Mouse (Mus musculus): ENCODE results near the gene Ap2b1.
A peak's percentile ranks its signal among the peaks of the same experiment; 100 is the strongest.

Gene Ap2b1

GRCm38 (mm10) chr11:83398724-83399123 is 99.9 kb downstream of the Ap2b1 start:
- no peak for DNase-seq (ENCODE audit: low spot score)

GRCm38 (mm10) chr11:83403787-83404186 is 105.0 kb downstream of the Ap2b1 start:
- no peak for DNase-seq (ENCODE audit: low spot score)

GRCm38 (mm10) chr11:83406391-83406790 is 107.6 kb downstream of the Ap2b1 start:
- no peak for DNase-seq (ENCODE audit: low spot score)

- no peak for DNase-seq (ENCODE audit: low spot score)
These were observed 109.4 kb downstream of the Ap2b1 start for GRCm38 (mm10) chr11:83408242-83408641.

GRCm38 (mm10) chr11:83409087-83409754 is 110.4 kb downstream of the Ap2b1 start, which contains the start of gene Rasl10b:
TSS of gene Rasl10b (plus strand) at chr11:83409137.
- no peak for DNase-seq (ENCODE audit: low spot score)

- DNase-seq (ENCODE audit: low spot score), result no peak
These were observed 111.0 kb downstream of the Ap2b1 start for GRCm38 (mm10) chr11:83409792-83410291.

- no peak for DNase-seq (ENCODE audit: low spot score)
These were observed 111.7 kb downstream of the Ap2b1 start for GRCm38 (mm10) chr11:83410510-83410909.

GRCm38 (mm10) chr11:83417080-83417479 is 118.3 kb downstream of the Ap2b1 start:
- no peak for DNase-seq (ENCODE audit: low spot score)

- no peak for DNase-seq (ENCODE audit: low spot score)
These were observed 118.9 kb downstream of the Ap2b1 start for GRCm38 (mm10) chr11:83417708-83418107.

- no peak for DNase-seq (ENCODE audit: low spot score)
These were observed 119.7 kb downstream of the Ap2b1 start for GRCm38 (mm10) chr11:83418566-83418965.

- no peak for DNase-seq (ENCODE audit: low spot score)
These were observed 121.5 kb downstream of the Ap2b1 start for GRCm38 (mm10) chr11:83420338-83420737.

GRCm38 (mm10) chr11:83421305-83421704 is 122.5 kb downstream of the Ap2b1 start:
- DNase-seq (ENCODE audit: low spot score), result peak; percentile 23

- peak; percentile 64 for DNase-seq (ENCODE audit: low spot score)
These were observed 125.9 kb downstream of the Ap2b1 start for GRCm38 (mm10) chr11:83424681-83425080.

- no peak for DNase-seq (ENCODE audit: low spot score)
These were observed 128.1 kb downstream of the Ap2b1 start for GRCm38 (mm10) chr11:83426964-83427363.

- DNase-seq (ENCODE audit: low spot score), result no peak
These were observed 130.5 kb downstream of the Ap2b1 start, which contains the start of gene Gas2l2 for GRCm38 (mm10) chr11:83429355-83429754. TSS of gene Gas2l2 (minus strand) at chr11:83429455.

- no peak for DNase-seq (ENCODE audit: low spot score)
These were observed 133.7 kb downstream of the Ap2b1 start for GRCm38 (mm10) chr11:83432533-83432932.

- no peak for DNase-seq (ENCODE audit: low spot score)
These were observed 138.6 kb downstream of the Ap2b1 start, which contains the start of gene 1700020L24Rik for GRCm38 (mm10) chr11:83437377-83437776. TSS of gene 1700020L24Rik (plus strand) at chr11:83437677.

GRCm38 (mm10) chr11:83439426-83440060 is 140.7 kb downstream of the Ap2b1 start:
- DNase-seq (ENCODE audit: low spot score), result no peak

GRCm38 (mm10) chr11:83440081-83441064 is 141.5 kb downstream of the Ap2b1 start:
- peak; percentile 81 for DNase-seq (ENCODE audit: low spot score)

- DNase-seq (ENCODE audit: low spot score), result no peak
These were observed 142.4 kb downstream of the Ap2b1 start for GRCm38 (mm10) chr11:83441235-83441634.

GRCm38 (mm10) chr11:83442596-83443267 is 143.9 kb downstream of the Ap2b1 start:
- DNase-seq (ENCODE audit: low spot score), result peak; percentile 45

All from T-cell, adult 2 months (primary cell).